Mouse (Mus musculus): ENCODE data around the gene Slc25a12.

DNA sequence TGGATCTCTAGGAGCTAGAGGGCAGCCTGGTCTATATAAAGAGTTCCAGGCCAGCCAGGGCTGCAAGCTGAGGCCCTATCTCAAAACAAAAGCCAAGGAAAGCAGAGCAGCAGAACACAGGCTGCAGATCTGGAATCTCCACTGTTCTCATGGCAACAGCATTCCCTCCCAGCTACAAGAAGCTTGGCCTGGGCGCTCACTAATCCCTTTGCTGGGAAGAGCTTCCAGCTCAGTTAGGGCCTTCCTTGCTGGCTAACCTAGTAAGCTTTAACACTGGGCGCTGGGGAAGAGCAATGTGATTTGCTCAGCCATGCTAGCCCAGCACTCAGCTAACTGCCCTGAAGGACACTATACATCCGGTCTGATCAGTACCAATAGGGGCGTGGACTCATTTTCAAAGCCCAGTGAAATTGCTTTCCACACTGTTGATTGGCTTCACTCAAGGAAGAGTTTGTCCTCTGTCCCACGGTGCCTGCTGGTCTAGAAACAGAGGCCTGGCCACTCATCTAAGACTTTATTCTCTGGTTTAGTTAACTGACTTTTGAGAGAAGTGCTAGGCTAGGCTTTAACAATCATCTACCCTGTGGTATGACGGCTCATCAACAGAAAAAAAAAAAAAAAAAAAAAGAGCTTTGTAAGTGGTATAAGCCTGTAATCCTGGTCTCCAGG, 77.3 kb downstream of the Slc25a12 start:
- TF ChIP-seq POLR2A (IDR thresholded peaks at IDR 0.05; ENCODE audit: low read depth, low read length) (no peak), CTCF (IDR thresholded peaks at IDR 0.05; ENCODE audit: extremely low read depth, insufficient read length, insufficient replicate concordance, low read depth, low read length) (no peak)

All from small intestine, adult 2 months (tissue).